ENCODE assay signal across 22 mouse cellular contexts in the genomic region with DNA sequence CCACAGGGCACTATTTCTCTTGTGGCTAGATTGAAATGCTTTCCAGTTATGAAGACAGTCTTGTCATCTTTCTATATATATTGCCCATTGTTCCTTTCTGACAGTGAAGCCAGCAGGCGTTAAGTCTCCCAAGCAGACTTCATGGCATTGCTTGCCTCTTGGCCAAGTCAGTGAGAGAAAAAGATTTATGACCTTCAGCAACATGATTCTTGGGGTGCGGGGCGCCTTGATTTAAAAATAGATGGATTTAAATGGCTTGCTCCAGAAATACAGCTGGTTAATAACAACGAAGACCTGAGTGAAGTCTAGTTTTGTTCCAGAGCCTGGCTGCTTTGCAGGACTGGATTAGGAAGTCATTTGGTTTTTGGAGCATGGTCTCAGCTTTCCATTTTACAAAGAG.
DNase-seq lines count a peak whose midpoint lies in the region; ATAC-seq and TF ChIP-seq lines count a peak whose summit lies in the region.
"Had no signal": no experiment of that assay in that cellular context is flagged by ENCODE, and none has a peak within 500 bp of the region (broad histone marks: within the 10 kb centered on the region; RNA-seq: fewer than 3 reads in every experiment).

No protein-coding gene starts in this region.

- H3ac ChIP-seq in myocyte (ENCODE audit: control insufficient read depth, insufficient read length): no peak overlapping the region

- intact Hi-C loops in gastrocnemius, postnatal 14 days (cut with DNase I; ENCODE audit: low total_unique reads): no loop called here

- no peaks in the 10 kb centered on the region for H3K27me3 ChIP-seq in heart, embryonic 15.5 days
- H3K27me3 ChIP-seq in heart, embryonic 12.5 days (replicated peaks): no peaks in the 10 kb centered on the region
- no peaks in the 10 kb centered on the region for H3K27me3 ChIP-seq in myocyte (ENCODE audit: control insufficient read depth, insufficient read depth, insufficient read length)
- no peaks in the 10 kb centered on the region for H3K27me3 ChIP-seq in hindbrain, embryonic 11.5 days (ENCODE audit: control insufficient read depth, insufficient read depth, low read length)
- H3K27me3 ChIP-seq: hindbrain, embryonic 13.5 days; megakaryocyte, embryonic 14.5 days; midbrain, embryonic 13.5 days; neural tube, embryonic 12.5 days had no signal

- no peak overlapping the region for H3K9ac ChIP-seq in heart, embryonic 15.5 days
- no peak overlapping the region for H3K9ac ChIP-seq in heart, embryonic 12.5 days
- H3K9ac ChIP-seq in hindbrain, embryonic 11.5 days (ENCODE audit: low read depth, low read length): no peak overlapping the region
- H3K9ac ChIP-seq: forebrain, postnatal 0 days; hindbrain, embryonic 13.5 days; midbrain, embryonic 13.5 days; neural tube, embryonic 12.5 days had no signal

- H3K9me3 ChIP-seq in heart, embryonic 15.5 days (replicated peaks): no peaks in the 10 kb centered on the region
- H3K9me3 ChIP-seq in heart, embryonic 12.5 days (replicated peaks): no peaks in the 10 kb centered on the region
- H3K9me3 ChIP-seq in hindbrain, embryonic 11.5 days (ENCODE audit: control insufficient read depth, low read length): no peaks in the 10 kb centered on the region
- H3K9me3 ChIP-seq: forebrain, embryonic 10.5 days; hindbrain, embryonic 13.5 days; midbrain, embryonic 13.5 days; neural tube, embryonic 12.5 days had no signal

- no peak for TF ChIP-seq POLR2A in myocyte (IDR thresholded peaks at IDR 0.05; ENCODE audit: insufficient read length, low read depth)

- H3K27ac ChIP-seq in heart, embryonic 15.5 days: peak overlapping the region; percentile 61
- no peak overlapping the region for H3K27ac ChIP-seq in heart, embryonic 12.5 days (ENCODE audit: poor library complexity, severe bottlenecking)
- no peak overlapping the region for H3K27ac ChIP-seq in hindbrain, embryonic 11.5 days (ENCODE audit: low read depth, low read length)
- H3K27ac ChIP-seq: forebrain, embryonic 10.5 days; hindbrain, embryonic 13.5 days; left cerebral cortex, adult 2 months; midbrain, embryonic 13.5 days; neural tube, embryonic 12.5 days had no signal

- no peaks in the 10 kb centered on the region for H3K36me3 ChIP-seq in heart, embryonic 15.5 days
- no peaks in the 10 kb centered on the region for H3K36me3 ChIP-seq in heart, embryonic 12.5 days
- H3K36me3 ChIP-seq in myocyte (ENCODE audit: control insufficient read depth, insufficient read depth): no peaks in the 10 kb centered on the region
- no peaks in the 10 kb centered on the region for H3K36me3 ChIP-seq in hindbrain, embryonic 11.5 days (ENCODE audit: control insufficient read depth, insufficient read depth, low read length)
- H3K36me3 ChIP-seq: forebrain, embryonic 10.5 days; hindbrain, embryonic 13.5 days; midbrain, embryonic 13.5 days; neural tube, embryonic 12.5 days had no signal

- H3K4me1 ChIP-seq in heart, embryonic 15.5 days (replicated peaks): peaks cover 13% of the 10 kb centered on the region
- H3K4me1 ChIP-seq in heart, embryonic 12.5 days (replicated peaks): peaks cover 7% of the 10 kb centered on the region; the same call in 1 of the 2 replicates
- no peaks in the 10 kb centered on the region for H3K4me1 ChIP-seq in hindbrain, embryonic 11.5 days (replicated peaks; ENCODE audit: control insufficient read depth, insufficient read depth, low read length)
- H3K4me1 ChIP-seq: forebrain, embryonic 10.5 days; hindbrain, embryonic 13.5 days; megakaryocyte, embryonic 14.5 days; midbrain, embryonic 13.5 days; neural tube, embryonic 12.5 days had no signal

- peak; percentile 22 to 43 for DNase-seq in kidney, postnatal 4 days
- no peak for DNase-seq in kidney, adult 11 months
- DNase-seq in gastrocnemius, postnatal 14 days: peak; percentile 11
- no peak for DNase-seq in hindbrain, embryonic 11.5 days (ENCODE audit: low spot score)
- DNase-seq: adrenal gland, postnatal 10 days; cerebellum, adult 18-20 months; cerebellum, postnatal 14 days; forebrain, postnatal 0 days; lung, adult 18-20 months; lung, postnatal 14 days; spleen, adult 18-20 months had no signal

- ATAC-seq in heart, embryonic 15.5 days (replicated peaks; ENCODE audit: insufficient number of reproducible peaks, insufficient read depth, low FRiP score, low read depth): no peak
- no peak for ATAC-seq in heart, embryonic 12.5 days (ENCODE audit: insufficient number of reproducible peaks, low FRiP score)
- ATAC-seq in hindbrain, embryonic 11.5 days (ENCODE audit: low FRiP score): no peak
- ATAC-seq: activated CD4-positive, CD25-positive, alpha-beta regulatory T cell, adult 4 months; forebrain, postnatal 0 days; midbrain, embryonic 13.5 days had no signal

- no peaks in the 10 kb centered on the region for H3K79me2 ChIP-seq in myocyte (ENCODE audit: control insufficient read depth, insufficient read depth)

- H3K4me3 ChIP-seq in heart, embryonic 15.5 days: no peak overlapping the region
- H3K4me3 ChIP-seq in heart, embryonic 12.5 days: no peak overlapping the region
- H3K4me3 ChIP-seq in myocyte: no peak overlapping the region
- no peak overlapping the region for H3K4me3 ChIP-seq in hindbrain, embryonic 11.5 days (ENCODE audit: low read depth, low read length)
- H3K4me3 ChIP-seq: forebrain, embryonic 10.5 days; hindbrain, embryonic 13.5 days; left cerebral cortex, adult 2 months; megakaryocyte, embryonic 14.5 days; midbrain, embryonic 13.5 days; neural tube, embryonic 12.5 days had no signal

- no peak overlapping the region for H3K4me2 ChIP-seq in heart, embryonic 15.5 days
- H3K4me2 ChIP-seq in heart, embryonic 12.5 days: no peak overlapping the region
- H3K4me2 ChIP-seq in myocyte (ENCODE audit: low read depth): peak overlapping the region; percentile 36
- no peak overlapping the region for H3K4me2 ChIP-seq in hindbrain, embryonic 11.5 days (replicated peaks; ENCODE audit: low read depth, low read length)
- H3K4me2 ChIP-seq: hindbrain, embryonic 13.5 days; liver, embryonic 11.5 days; midbrain, embryonic 13.5 days; neural tube, embryonic 12.5 days had no signal

- 54% methylated on average over 4 of the region's 4 CpGs for WGBS in heart, embryonic 15.5 days
- 77% methylated on average over 4 of the region's 4 CpGs for WGBS in heart, embryonic 12.5 days
- 90% methylated on average over 4 of the region's 4 CpGs for WGBS in hindbrain, embryonic 11.5 days

TF ChIP-seq in myocyte, 11 proteins besides CTCF, POLR2A, EP300 and RAD21:
- TF ChIP-seq USF1 (IDR thresholded peaks at IDR 0.05; ENCODE audit: low read depth) (no peak), TCF3 (IDR thresholded peaks at IDR 0.05; ENCODE audit: insufficient read length, low read depth) (no peak), TCF12 (IDR thresholded peaks at IDR 0.05; ENCODE audit: insufficient read depth, poor library complexity, severe bottlenecking) (no peak), REST (IDR thresholded peaks at IDR 0.05; ENCODE audit: insufficient read depth, insufficient read length) (no peak), SRF (IDR thresholded peaks at IDR 0.05; ENCODE audit: control insufficient read depth, insufficient read length, low read depth) (no peak), POLR2AphosphoS2 (IDR thresholded peaks at IDR 0.05; ENCODE audit: insufficient read length, low read depth) (no peak), CEBPB (IDR thresholded peaks at IDR 0.05; ENCODE audit: insufficient read depth, poor library complexity, severe bottlenecking) (no peak), E2F4 (IDR thresholded peaks at IDR 0.05; ENCODE audit: insufficient read depth) (no peak), MYOD1 (IDR thresholded peaks at IDR 0.05; ENCODE audit: control insufficient read depth in 1 of 3, insufficient read length in 2 of 3, low read depth in 2 of 3) (no peak), MAX (IDR thresholded peaks at IDR 0.05; ENCODE audit: low read depth) (no peak), MYOG (IDR thresholded peaks at IDR 0.05; ENCODE audit: control insufficient read depth in 1 of 3, insufficient read depth in 1 of 3, insufficient read length in 2 of 3, low read depth in 2 of 3) (no peak)

Comparison
In these comparisons a context has a peak if more than half of its experiments do, and no peak if none do; other contexts are left out.
1. DNase-seq: peak in kidney, postnatal 4 days (2 of 2) and gastrocnemius, postnatal 14 days (single experiment); none in kidney, adult 11 months (single experiment) and hindbrain, embryonic 11.5 days (single experiment).